Mouse (Mus musculus) intestine, postnatal 0 days (tissue): ENCODE results near the gene Shmt2. TPM values are rescaled to one million over a fixed set of nuclear protein-coding genes. Genes with fewer than 3 reads are reported as not detected.
A peak's percentile ranks its signal among the peaks of the same experiment; 100 is the strongest.

Source experiments
- ATAC-seq: fragments of 200-750 bp; cut with Nextera tagmentation; 2 replicates; pipeline ENCODE4 v1.8.0; 2017; ENCODE audit warnings: mild to moderate bottlenecking, moderate TSS enrichment, moderate library complexity
- H3K27ac ChIP-seq: fragments of 300-500 bp; sonication (generic); 2 replicates; pipeline ENCODE4 v1.5.1; 2014; ENCODE audit warnings: mild to moderate bottlenecking, low read depth, low read length, moderate library complexity
- H3K27me3 ChIP-seq: fragments of 300-500 bp; sonication (generic); replicated peaks from 2 replicates; pipeline ENCODE4 v1.6.1; 2014; ENCODE audit warnings: low read length, mixed read lengths; ENCODE audit not compliant: control insufficient read depth, insufficient read depth
- H3K36me3 ChIP-seq: fragments of 300-500 bp; sonication (generic); 2 replicates; pipeline ENCODE4 v1.6.1; 2014; ENCODE audit warnings: mild to moderate bottlenecking, moderate library complexity; ENCODE audit not compliant: control insufficient read depth, insufficient read depth
- H3K4me1 ChIP-seq: fragments of 300-500 bp; sonication (generic); replicated peaks from 2 replicates; pipeline ENCODE4 v1.6.1; 2014; ENCODE audit warnings: antibody characterized with exemption, low read length, mixed read lengths; ENCODE audit not compliant: control insufficient read depth, insufficient read depth
- H3K4me2 ChIP-seq: fragments of 300-500 bp; sonication (generic); replicated peaks from 2 replicates; pipeline ENCODE4 v1.6.1; 2014; ENCODE audit warnings: low read depth, mild to moderate bottlenecking, moderate library complexity
- H3K4me3 ChIP-seq: fragments of 300-500 bp; sonication (generic); 2 replicates; pipeline ENCODE4 v1.5.1; 2014; ENCODE audit warnings: low read depth, low read length
- H3K9ac ChIP-seq: fragments of 300-500 bp; sonication (generic); 2 replicates; pipeline ENCODE4 v1.6.1; 2014; ENCODE audit warnings: mild to moderate bottlenecking, low read depth, low read length
- H3K9me3 ChIP-seq: fragments of 300-500 bp; sonication (generic); 2 replicates; pipeline ENCODE4 v1.6.1; 2016; ENCODE audit warnings: mixed run types; ENCODE audit not compliant: control insufficient read depth
- CTCF ChIP-seq: sonication (generic); IDR thresholded peaks from 2 replicates; pipeline ENCODE4 v1.5.1; 2016; ENCODE audit warnings: low read depth, mild to moderate bottlenecking, control low read depth, antibody characterized with exemption, moderate library complexity
- WGBS: fragments of 180-500 bp; shearing (Covaris S2); extraction: QIAGEN DNeasy Blood & Tissue Kit; methylation state at CpG from one replicate; pipeline ENCODE4 v1.1.7; 2014; 5-methylcytosine and 5-hydroxymethylcytosine counted together
- polyA plus RNA-seq: library from polyadenylated mRNA; unstranded; fragments of >200 nt; fragmentation: Nextera tagmentation; extraction: Ambion mirVana; gene quantifications from 2 replicates; pipeline ENCODE4 v1.2.1, GENCODE M21; 2015

Gene Shmt2
- polyA plus RNA-seq, 1 experiment from 2014 or later, result 26.2 TPM

GRCm38 (mm10) chr10:127514111-127514698 lies 8.0 kb downstream of the Shmt2 start:
- peaks cover 23% of the 10 kb centered on the region for H3K4me1 ChIP-seq

GRCm38 (mm10) chr10:127513501-127514091 lies 8.6 kb downstream of the Shmt2 start:
- ATAC-seq, result no peak
- H3K9me3 ChIP-seq, result no peaks in the 10 kb centered on the region
- no peak overlapping the region for H3K9ac ChIP-seq
- H3K27ac ChIP-seq, result no peak overlapping the region
- H3K27me3 ChIP-seq, result peaks cover 49% of the 10 kb centered on the region
- TF ChIP-seq CTCF, result no peak
- H3K4me1 ChIP-seq, result peaks cover 27% of the 10 kb centered on the region
- peak overlapping the region; percentile 96 for H3K4me2 ChIP-seq
- H3K4me3 ChIP-seq, result peak overlapping the region; percentile 53; the same call in 1 of the 2 replicates
- peaks cover 10% of the 10 kb centered on the region for H3K36me3 ChIP-seq
- 7% methylated on average over 16 of the region's 16 CpGs for WGBS

More at GRCm38 (mm10) chr10:127514111-127514698, 8.0 kb downstream of the Shmt2 start:
- Histone ChIP-seq H3K27ac (no peak overlapping the region), H3K9ac (no peak overlapping the region), H3K9me3 (no peaks in the 10 kb centered on the region), H3K36me3 (peaks cover 16% of the 10 kb centered on the region), H3K27me3 (peaks cover 45% of the 10 kb centered on the region), H3K4me3 (no peak overlapping the region; the same call in 1 of the 2 replicates), H3K4me2 (peak overlapping the region; percentile 96; the same call in 1 of the 2 replicates)
- TF ChIP-seq CTCF, result no peak
- 36% methylated on average over 13 of the region's 13 CpGs for WGBS
- ATAC-seq, result no peak

GRCm38 (mm10) chr10:127512813-127513212 lies 9.4 kb downstream of the Shmt2 start:
- peak overlapping the region; percentile 53 for H3K4me3 ChIP-seq
- TF ChIP-seq CTCF, result peak; percentile 100
- peaks cover 4% of the 10 kb centered on the region; the same call in 1 of the 2 replicates for H3K36me3 ChIP-seq
- WGBS, result 0% methylated on average over 27 of the region's 27 CpGs
- no peak overlapping the region; the same call in 1 of the 2 replicates for H3K9ac ChIP-seq
- ATAC-seq, result peak; percentile 47
- peak overlapping the region; percentile 96 for H3K4me2 ChIP-seq
- H3K27me3 ChIP-seq, result peaks cover 57% of the 10 kb centered on the region
- no peaks in the 10 kb centered on the region for H3K9me3 ChIP-seq
- peaks cover 27% of the 10 kb centered on the region for H3K4me1 ChIP-seq
- H3K27ac ChIP-seq, result no peak overlapping the region

- Histone ChIP-seq H3K4me1 (peaks cover 27% of the 10 kb centered on the region), H3K9me3 (no peaks in the 10 kb centered on the region), H3K27me3 (peaks cover 60% of the 10 kb centered on the region), H3K9ac (no peak overlapping the region; the same call in 1 of the 2 replicates), H3K27ac (no peak overlapping the region), H3K4me3 (peak overlapping the region; percentile 53), H3K36me3 (no peaks in the 10 kb centered on the region), H3K4me2 (peak overlapping the region; percentile 96)
- ATAC-seq, result no peak
- WGBS, result 5% methylated on average over 7 of the region's 7 CpGs
- TF ChIP-seq CTCF, result no peak
Measured at GRCm38 (mm10) chr10:127512307-127512666, 10.0 kb downstream of the Shmt2 start.

- H3K9ac ChIP-seq, result no peak overlapping the region
- TF ChIP-seq CTCF, result peak; percentile 58
- no peaks in the 10 kb centered on the region for H3K9me3 ChIP-seq
- no peak overlapping the region for H3K27ac ChIP-seq
- peaks cover 22% of the 10 kb centered on the region for H3K4me1 ChIP-seq
- H3K27me3 ChIP-seq, result peaks cover 60% of the 10 kb centered on the region
- WGBS, result under 1% methylated on average over 43 of the region's 46 CpGs
- H3K4me2 ChIP-seq, result peak overlapping the region; percentile 96
- H3K4me3 ChIP-seq, result peak overlapping the region; percentile 53
- ATAC-seq, result no peak
- H3K36me3 ChIP-seq, result no peaks in the 10 kb centered on the region
Measured at GRCm38 (mm10) chr10:127511634-127512306, 10.5 kb downstream of the Shmt2 start.

- ATAC-seq, result no peak
- no peak overlapping the region for H3K9ac ChIP-seq
- peaks cover 15% of the 10 kb centered on the region for H3K4me1 ChIP-seq
- WGBS, result 27% methylated on average over 11 of the region's 11 CpGs
- no peaks in the 10 kb centered on the region for H3K9me3 ChIP-seq
- peak overlapping the region; percentile 53 for H3K4me3 ChIP-seq
- peaks cover 60% of the 10 kb centered on the region for H3K27me3 ChIP-seq
- TF ChIP-seq CTCF, result no peak
- H3K4me2 ChIP-seq, result peak overlapping the region; percentile 96; the same call in 1 of the 2 replicates
- no peaks in the 10 kb centered on the region for H3K36me3 ChIP-seq
- H3K27ac ChIP-seq, result no peak overlapping the region
Measured at GRCm38 (mm10) chr10:127510895-127511617, 11.2 kb downstream of the Shmt2 start.
